Mouse (Mus musculus): Measurements from ENCODE around the gene Slc37a4.
A peak's percentile ranks its signal among the peaks of the same experiment; 100 is the strongest.
"Not testable (repeated sequence)": the region's sequence is repeated elsewhere in the genome, so short reads cannot be mapped to it uniquely, and the experiment has no call there.

The Slc37a4 gene

GRCm38 (mm10) chr9:44399114-44399794, 2.6 kb downstream of the Slc37a4 start:
- DNase-seq, result no peak

GRCm38 (mm10) chr9:44399795-44400114, 3.1 kb downstream of the Slc37a4 start:
- DNase-seq, result no peak

DNA sequence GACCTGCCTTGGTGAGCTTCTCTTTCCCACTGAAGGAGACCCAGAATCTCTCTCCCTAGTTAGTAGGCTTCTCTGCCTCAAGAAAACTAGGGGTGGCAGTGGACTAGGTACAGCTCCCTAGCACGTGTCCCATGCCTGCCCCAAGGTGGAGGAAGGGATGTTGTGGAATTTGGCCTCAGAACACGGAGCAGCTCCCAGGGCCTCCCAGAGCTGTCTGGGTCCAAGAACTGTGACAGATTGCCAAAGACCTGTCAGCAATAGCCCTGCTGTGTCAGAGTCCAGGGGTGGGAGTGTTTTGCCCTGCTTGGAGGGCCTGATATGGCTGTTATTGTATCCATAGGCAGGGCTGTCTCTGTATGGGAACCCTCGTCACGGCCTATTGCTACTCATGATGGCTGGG, 4.4 kb downstream of the Slc37a4 start:
- DNase-seq, result no peak

DNA sequence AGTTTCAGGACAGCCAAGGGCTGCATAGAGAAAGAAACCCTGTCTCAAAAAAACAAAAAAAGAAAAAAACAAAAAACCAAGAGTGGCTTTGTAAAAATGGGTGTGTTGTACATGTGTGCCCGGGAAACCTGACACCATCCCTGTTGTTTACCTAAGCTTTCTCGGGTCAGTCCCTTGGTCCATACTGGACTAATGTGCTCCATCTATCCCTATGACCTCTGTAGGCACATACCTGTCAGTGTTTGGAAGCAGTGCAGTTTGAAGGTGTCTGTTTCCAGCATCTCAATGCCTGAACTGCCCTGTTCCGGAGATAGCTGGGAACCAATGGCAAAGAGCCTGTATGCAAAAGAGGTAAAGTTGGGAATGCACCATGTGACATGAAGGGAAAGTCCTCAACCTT, 8.4 kb downstream of the Slc37a4 start:
- no peak for DNase-seq

- DNase-seq, result peak; percentile 87
Measured at GRCm38 (mm10) chr9:44406906-44407751, 10.5 kb downstream of the Slc37a4 start, which contains the start of the genes Rps25 and Trappc4. Gene Rps25, plus strand, starts transcription at chr9:44407139. Gene Trappc4, minus strand, starts transcription at chr9:44407600.

DNA sequence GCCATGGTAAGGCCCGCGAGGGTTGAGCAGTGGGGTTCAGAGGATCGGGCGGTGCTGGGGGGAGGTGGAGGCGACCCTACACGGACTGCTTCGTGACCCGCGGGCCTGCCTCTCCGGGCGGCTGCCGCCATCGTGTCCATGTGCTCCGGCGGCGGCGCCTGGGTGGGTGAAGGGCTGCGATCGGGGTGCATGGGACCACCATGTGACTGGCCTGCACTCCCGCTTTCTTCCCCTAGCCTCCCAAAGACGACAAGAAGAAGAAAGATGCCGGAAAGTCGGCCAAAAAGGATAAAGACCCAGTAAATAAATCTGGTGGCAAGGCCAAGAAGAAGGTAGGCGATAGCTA, 11.1 kb downstream of the Slc37a4 start:
- DNase-seq, result no peak

GRCm38 (mm10) chr9:44408693-44409092, 12.0 kb downstream of the Slc37a4 start:
- DNase-seq, result not testable (repeated sequence)

- no peak for DNase-seq
Measured at GRCm38 (mm10) chr9:44410647-44411336, 14.1 kb downstream of the Slc37a4 start.

DNA sequence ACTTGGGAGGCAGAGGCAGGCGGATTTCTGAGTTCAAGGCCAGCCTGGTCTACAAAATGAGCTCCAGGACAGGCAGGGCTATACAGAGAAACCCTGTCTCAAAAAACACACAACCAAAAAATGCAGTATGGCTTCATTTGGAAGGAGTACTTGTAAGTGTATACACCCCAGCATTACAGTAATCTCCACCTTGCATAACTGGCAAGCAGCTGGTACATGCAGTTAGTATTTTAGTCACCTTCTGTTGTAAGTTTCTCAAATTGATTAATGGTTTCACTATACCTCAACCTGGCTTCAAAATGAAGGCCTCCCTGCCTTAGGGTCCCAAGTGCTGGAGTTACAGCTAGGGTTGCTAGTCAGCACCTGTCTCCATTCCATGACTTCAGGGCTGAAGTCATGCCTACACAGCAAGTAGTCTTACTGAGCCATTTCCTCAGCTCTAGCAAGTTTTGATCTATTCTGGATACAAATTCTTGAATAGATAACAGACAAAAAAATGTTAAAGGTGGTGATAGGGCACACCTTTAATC, 15.0 kb downstream of the Slc37a4 start:
- DNase-seq, result no peak

GRCm38 (mm10) chr9:44412306-44412705, 15.7 kb downstream of the Slc37a4 start:
- DNase-seq, result no peak

GRCm38 (mm10) chr9:44412781-44413180, 16.1 kb downstream of the Slc37a4 start:
- no peak for DNase-seq

DNA sequence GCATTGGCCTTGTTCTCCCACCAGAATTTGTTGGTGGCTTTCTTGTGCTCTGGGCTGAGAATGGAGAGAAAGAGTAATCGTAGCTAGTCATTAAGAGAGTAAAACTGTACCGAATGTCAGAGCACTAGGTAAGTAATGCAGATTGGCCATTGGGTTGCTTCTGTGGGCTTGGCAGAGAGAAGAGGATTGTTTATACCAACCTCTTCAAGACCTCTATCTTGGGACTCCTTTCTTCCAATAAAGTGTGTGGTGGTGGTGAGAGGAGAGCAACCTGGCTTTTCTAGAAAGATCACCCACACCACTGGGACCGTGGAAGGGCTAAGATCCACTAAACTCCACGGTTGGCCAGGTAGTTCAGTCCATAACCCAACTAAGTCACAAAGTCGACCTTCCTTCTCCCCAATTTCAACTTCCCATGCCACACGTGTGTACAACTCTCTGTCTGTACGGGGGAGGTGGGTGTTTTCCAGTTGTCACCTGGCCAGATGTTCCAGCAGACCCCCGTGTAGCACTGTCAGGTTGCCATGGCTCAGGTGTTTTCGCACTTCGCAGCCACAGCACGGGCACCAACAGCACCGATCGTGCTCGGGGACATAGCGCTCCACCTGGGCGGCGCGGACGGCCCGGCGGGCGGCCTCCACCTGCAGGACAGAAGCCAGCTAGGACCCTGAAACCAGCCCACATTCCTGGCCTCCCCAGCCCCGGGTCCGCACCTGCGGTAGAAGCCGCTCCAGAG, 20.7 kb downstream of the Slc37a4 start:
- DNase-seq, result no peak

GRCm38 (mm10) chr9:44417892-44418363, 21.3 kb downstream of the Slc37a4 start:
- DNase-seq, result peak; percentile 98

DNA sequence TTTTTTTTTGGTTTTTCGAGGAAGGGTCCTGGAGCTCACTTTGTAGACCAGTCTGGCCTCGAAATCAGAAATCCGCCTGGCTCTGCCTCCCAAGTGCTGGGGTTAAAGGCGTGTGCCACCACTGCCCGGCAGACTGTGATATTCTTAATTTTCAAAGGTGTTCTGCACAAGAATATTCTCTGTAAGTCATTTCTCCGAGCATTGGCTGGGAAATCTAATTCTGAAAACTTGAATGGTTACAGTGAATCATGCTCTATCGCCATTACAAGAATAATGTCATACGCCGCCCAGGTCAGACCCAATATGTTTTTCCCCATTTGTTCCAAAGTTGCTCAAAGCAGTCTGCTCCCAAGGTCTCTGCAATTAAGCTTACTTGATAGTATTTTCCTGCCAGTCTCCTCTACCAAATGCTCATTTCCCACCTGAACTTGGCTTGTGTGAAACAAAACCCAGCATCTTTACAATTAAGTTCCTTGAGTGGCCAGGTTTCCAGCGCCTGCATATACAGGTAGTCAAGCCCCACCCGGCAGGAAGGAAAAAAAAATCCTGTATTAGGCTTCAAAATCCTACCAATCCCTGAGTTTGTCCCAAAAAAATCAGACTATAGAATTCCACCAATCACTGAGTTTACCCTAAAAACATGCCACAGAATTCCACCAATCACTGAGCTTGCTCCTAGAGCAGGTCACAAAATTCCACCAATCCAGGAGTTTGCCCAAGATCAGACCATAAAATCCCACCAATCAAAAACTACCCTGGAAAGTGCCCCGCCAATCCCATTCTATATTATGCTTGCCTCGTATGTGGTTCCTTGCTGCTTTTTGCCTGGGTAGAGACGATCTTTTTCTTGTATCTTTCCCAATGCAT, 22.1 kb downstream of the Slc37a4 start, which contains the start of gene Ccdc84:
Ccdc84 (minus strand) TSS at position 51 of the 867 bp plus-strand sequence.
- DNase-seq, result no peak

DNA sequence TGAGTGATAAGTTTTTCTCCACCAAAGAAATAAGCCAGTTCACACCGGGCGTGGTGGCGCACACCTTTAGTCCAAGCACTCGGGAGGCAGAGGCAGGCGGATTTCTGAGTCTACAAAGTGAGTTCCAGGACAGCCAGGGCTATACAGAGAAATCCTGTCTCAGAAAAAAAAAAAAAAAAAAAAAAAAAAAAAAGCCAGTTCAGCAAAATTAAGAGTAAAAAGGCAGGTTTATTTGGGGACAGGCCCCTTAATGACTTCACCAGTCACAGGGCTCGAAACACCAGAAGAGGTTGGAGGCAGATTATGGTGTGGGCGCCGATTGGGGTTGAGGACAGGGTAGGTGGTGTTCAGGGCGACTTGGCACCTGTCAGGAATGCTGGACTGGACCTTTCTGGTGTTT, 23.1 kb downstream of the Slc37a4 start:
- not testable (repeated sequence) for DNase-seq

DNA sequence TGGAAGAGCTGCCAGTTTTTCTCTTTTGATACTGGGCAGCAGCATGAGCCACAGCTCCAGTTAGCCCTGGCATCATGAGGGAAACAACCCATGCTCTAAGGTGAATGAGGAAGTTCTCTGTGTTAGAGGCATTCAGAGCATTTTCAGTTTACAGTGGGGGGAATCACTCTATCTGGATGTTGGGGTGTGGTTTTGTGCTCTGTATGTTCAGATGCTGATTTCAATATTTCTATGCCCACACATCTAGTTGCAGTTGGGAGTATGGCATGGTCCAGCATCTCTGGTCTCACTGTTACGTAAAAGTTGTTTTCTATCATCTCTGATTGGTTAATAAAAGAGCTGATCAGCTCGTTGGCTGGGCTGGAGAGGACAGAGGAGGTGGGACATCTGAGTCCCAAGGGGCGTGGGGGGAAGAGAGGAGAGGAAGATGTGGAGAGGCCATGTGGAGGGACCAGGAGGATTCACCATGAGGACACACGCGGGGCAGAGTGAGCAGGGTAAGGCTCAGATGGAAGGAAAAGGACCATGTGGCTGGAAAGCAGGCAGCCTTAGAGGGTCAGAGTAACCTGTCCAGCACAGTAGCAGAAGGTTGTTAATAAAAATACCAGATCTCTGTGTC, 23.7 kb downstream of the Slc37a4 start:
- no peak for DNase-seq

DNA sequence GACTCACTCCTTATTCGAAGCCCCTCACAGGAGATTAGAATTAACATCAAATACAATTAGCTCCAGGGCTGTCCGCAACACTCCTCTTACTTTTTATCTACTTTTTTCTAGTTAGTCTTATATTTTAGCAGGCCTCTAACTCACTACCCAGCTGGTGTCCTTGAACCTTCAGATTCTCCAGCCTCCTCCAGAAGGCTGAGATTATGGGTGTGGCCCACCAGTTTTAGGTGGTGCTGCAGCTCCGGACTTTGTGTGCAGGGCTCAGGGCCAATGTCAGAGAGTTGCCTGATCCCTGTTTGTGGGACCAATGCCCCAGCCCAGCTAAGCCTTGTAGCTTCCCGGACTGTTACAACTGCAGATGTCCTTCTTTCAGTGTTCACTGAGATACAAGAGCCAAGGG, 26.9 kb downstream of the Slc37a4 start:
- DNase-seq, result no peak

GRCm38 (mm10) chr9:44432577-44433185, 36.0 kb downstream of the Slc37a4 start:
- DNase-seq, result no peak

GRCm38 (mm10) chr9:44435747-44436146, 39.1 kb downstream of the Slc37a4 start:
- no peak for DNase-seq

DNA sequence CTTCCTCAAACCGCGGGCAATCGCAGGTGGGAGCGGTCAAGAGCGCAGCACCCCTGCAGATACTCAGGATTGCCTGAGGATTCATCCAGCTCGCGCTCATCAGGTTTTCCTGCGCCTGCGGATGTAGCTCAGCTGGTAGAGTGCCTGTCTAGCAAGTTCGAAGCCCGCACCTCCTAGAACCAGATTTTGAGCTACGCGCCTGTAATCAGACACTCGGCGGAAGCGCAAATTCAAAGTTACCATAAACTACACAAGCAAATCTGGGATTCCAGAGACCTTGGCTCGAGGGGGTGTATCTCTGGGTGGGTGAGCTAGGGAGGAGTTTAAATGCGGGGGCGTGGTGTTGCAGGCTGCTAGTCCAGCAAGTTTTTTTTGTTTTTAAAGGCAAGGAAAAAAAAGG, 44.3 kb downstream of the Slc37a4 start, which contains the start of gene Foxr1:
Foxr1 (minus strand) TSS at position 176 of the 400 bp plus-strand sequence.
- DNase-seq, result no peak

Measured in right cerebral cortex, postnatal 14 days (tissue).